Mouse (Mus musculus) intestine, postnatal 0 days (tissue): ENCODE results near the gene Elmo1. TPM values are rescaled to one million over a fixed set of nuclear protein-coding genes. Genes with fewer than 3 reads are reported as not detected.

Experiments
- ATAC-seq: fragments of 200-750 bp; cut with Nextera tagmentation; 2 replicates; pipeline ENCODE4 v1.8.0; 2017; ENCODE audit warnings: mild to moderate bottlenecking, moderate TSS enrichment, moderate library complexity
- H3K27ac ChIP-seq: fragments of 300-500 bp; sonication (generic); 2 replicates; pipeline ENCODE4 v1.5.1; 2014; ENCODE audit warnings: mild to moderate bottlenecking, low read depth, low read length, moderate library complexity
- H3K27me3 ChIP-seq: fragments of 300-500 bp; sonication (generic); replicated peaks from 2 replicates; pipeline ENCODE4 v1.6.1; 2014; ENCODE audit warnings: low read length, mixed read lengths; ENCODE audit not compliant: control insufficient read depth, insufficient read depth
- H3K36me3 ChIP-seq: fragments of 300-500 bp; sonication (generic); 2 replicates; pipeline ENCODE4 v1.6.1; 2014; ENCODE audit warnings: mild to moderate bottlenecking, moderate library complexity; ENCODE audit not compliant: control insufficient read depth, insufficient read depth
- H3K4me1 ChIP-seq: fragments of 300-500 bp; sonication (generic); replicated peaks from 2 replicates; pipeline ENCODE4 v1.6.1; 2014; ENCODE audit warnings: antibody characterized with exemption, low read length, mixed read lengths; ENCODE audit not compliant: control insufficient read depth, insufficient read depth
- H3K4me2 ChIP-seq: fragments of 300-500 bp; sonication (generic); replicated peaks from 2 replicates; pipeline ENCODE4 v1.6.1; 2014; ENCODE audit warnings: low read depth, mild to moderate bottlenecking, moderate library complexity
- H3K4me3 ChIP-seq: fragments of 300-500 bp; sonication (generic); 2 replicates; pipeline ENCODE4 v1.5.1; 2014; ENCODE audit warnings: low read depth, low read length
- H3K9ac ChIP-seq: fragments of 300-500 bp; sonication (generic); 2 replicates; pipeline ENCODE4 v1.6.1; 2014; ENCODE audit warnings: mild to moderate bottlenecking, low read depth, low read length
- H3K9me3 ChIP-seq: fragments of 300-500 bp; sonication (generic); 2 replicates; pipeline ENCODE4 v1.6.1; 2016; ENCODE audit warnings: mixed run types; ENCODE audit not compliant: control insufficient read depth
- CTCF ChIP-seq: sonication (generic); IDR thresholded peaks from 2 replicates; pipeline ENCODE4 v1.5.1; 2016; ENCODE audit warnings: low read depth, mild to moderate bottlenecking, control low read depth, antibody characterized with exemption, moderate library complexity
- WGBS: fragments of 180-500 bp; shearing (Covaris S2); extraction: QIAGEN DNeasy Blood & Tissue Kit; methylation state at CpG from one replicate; pipeline ENCODE4 v1.1.7; 2014; 5-methylcytosine and 5-hydroxymethylcytosine counted together
- polyA plus RNA-seq: library from polyadenylated mRNA; unstranded; fragments of >200 nt; fragmentation: Nextera tagmentation; extraction: Ambion mirVana; gene quantifications from 2 replicates; pipeline ENCODE4 v1.2.1, GENCODE M21; 2015

The Elmo1 gene
- polyA plus RNA-seq, 1 experiment from 2014 or later, result 8.2 TPM

GRCm38 (mm10) chr13:20489698-20490417, 399.5 kb downstream of the Elmo1 start:
- Histone ChIP-seq H3K4me3 (no peak overlapping the region), H3K9me3 (no peaks in the 10 kb centered on the region), H3K27ac (no peak overlapping the region), H3K27me3 (no peaks in the 10 kb centered on the region), H3K4me2 (no peak overlapping the region), H3K36me3 (no peaks in the 10 kb centered on the region), H3K9ac (no peak overlapping the region), H3K4me1 (0 out of 2 replicates have a peak, but pooled peaks cover 3% of the 10 kb centered on the region)
- WGBS, result 49% methylated on average over 8 of the region's 8 CpGs
- TF ChIP-seq CTCF, result peak; percentile 78
- ATAC-seq, result peak; percentile 57; the same call in 1 of the 2 replicates

- ATAC-seq, result no peak
- no peak overlapping the region for H3K9ac ChIP-seq
- no peaks in the 10 kb centered on the region for H3K9me3 ChIP-seq
- no peak for TF ChIP-seq CTCF
- no peaks in the 10 kb centered on the region for H3K27me3 ChIP-seq
- no peaks in the 10 kb centered on the region for H3K36me3 ChIP-seq
- no peak overlapping the region for H3K4me3 ChIP-seq
- 57% methylated on average over 5 of the region's 5 CpGs for WGBS
- no peak overlapping the region for H3K4me2 ChIP-seq
- no peak overlapping the region for H3K27ac ChIP-seq
- 0 out of 2 replicates have a peak, but pooled peaks cover 3% of the 10 kb centered on the region for H3K4me1 ChIP-seq
These were observed 400.6 kb downstream of the Elmo1 start for GRCm38 (mm10) chr13:20490860-20491594.

DNA sequence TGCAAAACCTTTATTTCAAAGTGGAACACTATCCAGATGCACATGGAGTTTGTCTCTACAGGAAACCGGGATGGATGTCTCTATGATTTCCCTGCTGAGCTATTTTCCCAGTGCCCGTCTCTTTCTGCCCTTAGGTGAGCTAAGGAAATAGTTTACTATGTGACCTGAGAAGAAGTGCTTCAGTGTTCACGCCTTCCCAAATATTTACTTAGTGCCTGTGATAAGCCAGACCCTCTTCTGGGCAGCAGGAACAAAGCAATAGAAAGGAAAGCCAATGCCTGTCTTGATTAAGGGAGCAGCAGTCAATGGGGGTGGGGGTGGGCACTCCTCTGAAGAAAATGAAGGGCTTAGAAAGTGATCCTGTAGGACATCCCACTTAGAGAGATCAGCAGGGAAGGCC, 401.3 kb downstream of the Elmo1 start:
- no peak for ATAC-seq
- no peak overlapping the region for H3K4me2 ChIP-seq

GRCm38 (mm10) chr13:20494047-20494739, 403.8 kb downstream of the Elmo1 start:
- no peaks in the 10 kb centered on the region for H3K27me3 ChIP-seq
- no peak overlapping the region for H3K27ac ChIP-seq
- no peak for TF ChIP-seq CTCF
- 82% methylated on average over 6 of the region's 6 CpGs for WGBS
- no peak overlapping the region for H3K9ac ChIP-seq
- ATAC-seq, result no peak
- no peaks in the 10 kb centered on the region for H3K9me3 ChIP-seq
- H3K4me1 ChIP-seq, result 0 out of 2 replicates have a peak, but pooled peaks cover 3% of the 10 kb centered on the region
- H3K36me3 ChIP-seq, result no peaks in the 10 kb centered on the region
- no peak overlapping the region for H3K4me2 ChIP-seq
- H3K4me3 ChIP-seq, result no peak overlapping the region

More for the DNA sequence above, 401.3 kb downstream of the Elmo1 start:
- 30% methylated on average over 3 of the region's 3 CpGs for WGBS
- H3K27ac ChIP-seq, result no peak overlapping the region
- H3K9me3 ChIP-seq, result no peaks in the 10 kb centered on the region
- no peak for TF ChIP-seq CTCF
- no peak overlapping the region for H3K9ac ChIP-seq
- no peaks in the 10 kb centered on the region for H3K27me3 ChIP-seq
- no peaks in the 10 kb centered on the region for H3K36me3 ChIP-seq
- H3K4me1 ChIP-seq, result 0 out of 2 replicates have a peak, but pooled peaks cover 3% of the 10 kb centered on the region
- no peak overlapping the region for H3K4me3 ChIP-seq

- no peak for ATAC-seq
- Histone ChIP-seq H3K9me3 (no peaks in the 10 kb centered on the region), H3K9ac (no peak overlapping the region), H3K27me3 (no peaks in the 10 kb centered on the region), H3K4me1 (no peaks in the 10 kb centered on the region), H3K27ac (no peak overlapping the region), H3K36me3 (no peaks in the 10 kb centered on the region), H3K4me3 (no peak overlapping the region), H3K4me2 (no peak overlapping the region)
- no peak for TF ChIP-seq CTCF
These were observed 411.5 kb downstream of the Elmo1 start for GRCm38 (mm10) chr13:20501923-20502322.

DNA sequence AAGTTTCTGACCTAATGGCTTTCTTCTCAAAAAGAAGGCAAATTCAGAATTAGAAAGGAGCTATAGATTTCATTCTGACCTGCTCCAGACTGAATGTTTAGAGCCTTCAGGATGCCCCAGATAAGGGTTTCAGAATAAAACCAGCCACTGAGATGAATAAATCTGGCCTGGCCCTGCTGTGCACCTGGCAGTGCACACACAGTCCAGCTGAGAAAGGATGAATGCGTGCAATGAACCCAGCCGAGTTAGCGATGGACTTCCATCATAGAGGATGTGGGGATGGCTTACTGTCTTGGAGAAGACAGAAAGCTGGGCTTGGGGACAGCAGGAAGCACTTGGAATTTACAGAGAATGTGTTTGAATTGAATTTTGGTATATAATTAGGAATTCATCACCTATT, 413.0 kb downstream of the Elmo1 start:
- TF ChIP-seq CTCF, result no peak
- no peak overlapping the region for H3K4me2 ChIP-seq
- no peak for ATAC-seq
- H3K9ac ChIP-seq, result no peak overlapping the region
- H3K9me3 ChIP-seq, result no peaks in the 10 kb centered on the region
- H3K36me3 ChIP-seq, result no peaks in the 10 kb centered on the region
- no peak overlapping the region for H3K4me3 ChIP-seq
- H3K27me3 ChIP-seq, result no peaks in the 10 kb centered on the region
- H3K27ac ChIP-seq, result no peak overlapping the region
- 90% methylated on average over 3 of the region's 3 CpGs for WGBS
- H3K4me1 ChIP-seq, result no peaks in the 10 kb centered on the region
